Mouse (Mus musculus): Measurements from ENCODE around the gene Orai2.
A peak's percentile ranks its signal among the peaks of the same experiment; 100 is the strongest.
"Not testable (repeated sequence)": the region's sequence is repeated elsewhere in the genome, so short reads cannot be mapped to it uniquely, and the experiment has no call there.

The Orai2 gene

GRCm38 (mm10) chr5:136173606-136174463 is 3.3 kb upstream of the Orai2 start:
- no peak for DNase-seq (ENCODE audit: low read depth, low spot score)

DNA sequence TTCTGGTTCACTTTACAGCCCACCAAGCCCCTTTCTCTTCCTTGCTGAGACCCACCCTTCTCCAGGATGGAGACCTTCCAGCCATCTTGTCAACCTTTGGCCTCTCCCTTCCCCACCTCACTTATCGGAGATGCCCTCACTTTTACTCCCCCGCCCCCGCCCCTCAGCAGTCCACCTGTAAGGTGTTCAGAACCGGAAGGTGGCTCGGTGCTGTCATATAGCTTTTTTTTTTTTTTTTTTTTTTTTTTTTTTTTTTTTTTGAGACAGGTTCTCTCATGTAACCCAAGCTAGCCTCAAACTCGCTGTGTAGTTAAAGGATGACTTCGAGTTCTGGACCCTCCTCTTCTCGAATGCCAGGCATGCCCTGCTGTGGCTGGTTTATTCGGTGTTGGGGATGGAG is 2.4 kb upstream of the Orai2 start:
- DNase-seq (ENCODE audit: low read depth, low spot score), result no peak

DNA sequence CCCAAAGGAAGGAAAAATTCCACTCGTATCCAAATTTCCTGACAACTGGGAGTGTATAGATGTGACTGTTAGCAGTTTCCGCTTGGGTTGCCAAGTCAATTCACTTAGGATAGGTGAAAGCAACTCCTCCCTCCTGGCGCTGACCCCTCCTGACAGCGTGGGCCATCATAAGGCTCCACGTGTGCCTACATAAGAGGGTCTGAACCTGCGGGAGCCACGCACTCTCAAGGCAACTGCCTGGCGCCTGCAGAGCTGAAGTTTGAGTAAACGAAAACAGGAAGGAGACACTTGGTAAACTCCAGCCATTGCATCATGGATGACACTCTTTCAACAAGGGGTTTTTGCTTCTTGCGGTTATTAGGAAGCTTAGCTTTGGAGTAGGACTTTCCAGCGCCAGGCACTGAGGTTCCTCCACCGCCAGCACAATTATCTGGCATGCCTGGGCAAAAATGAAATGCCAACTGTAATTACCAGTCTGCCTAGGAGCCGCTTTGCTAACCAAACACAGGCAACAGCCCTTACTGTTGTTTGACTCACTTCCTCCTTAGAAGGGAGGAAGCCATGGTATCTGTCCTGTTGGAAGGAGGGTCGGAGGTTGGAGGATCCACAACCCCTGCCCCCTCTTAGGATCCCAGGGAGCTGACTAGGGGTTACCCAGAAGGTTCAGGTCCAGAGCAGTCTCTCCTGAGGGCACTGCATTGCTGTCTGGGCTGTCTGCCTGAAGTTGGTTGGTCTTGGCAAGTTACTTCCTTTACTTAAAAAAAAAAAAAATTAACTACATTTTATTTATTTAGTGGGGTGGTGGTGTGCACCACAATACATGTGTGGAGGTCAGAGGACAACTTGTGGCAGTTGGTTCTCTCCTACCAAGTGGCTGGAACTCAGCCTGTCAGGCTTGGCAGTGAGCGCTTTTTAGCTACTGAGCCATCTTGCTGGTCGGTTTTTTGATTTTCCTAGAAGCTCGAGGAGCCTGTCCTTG is 1.1 kb upstream of the Orai2 start:
- no peak for DNase-seq (ENCODE audit: low read depth, low spot score)

DNA sequence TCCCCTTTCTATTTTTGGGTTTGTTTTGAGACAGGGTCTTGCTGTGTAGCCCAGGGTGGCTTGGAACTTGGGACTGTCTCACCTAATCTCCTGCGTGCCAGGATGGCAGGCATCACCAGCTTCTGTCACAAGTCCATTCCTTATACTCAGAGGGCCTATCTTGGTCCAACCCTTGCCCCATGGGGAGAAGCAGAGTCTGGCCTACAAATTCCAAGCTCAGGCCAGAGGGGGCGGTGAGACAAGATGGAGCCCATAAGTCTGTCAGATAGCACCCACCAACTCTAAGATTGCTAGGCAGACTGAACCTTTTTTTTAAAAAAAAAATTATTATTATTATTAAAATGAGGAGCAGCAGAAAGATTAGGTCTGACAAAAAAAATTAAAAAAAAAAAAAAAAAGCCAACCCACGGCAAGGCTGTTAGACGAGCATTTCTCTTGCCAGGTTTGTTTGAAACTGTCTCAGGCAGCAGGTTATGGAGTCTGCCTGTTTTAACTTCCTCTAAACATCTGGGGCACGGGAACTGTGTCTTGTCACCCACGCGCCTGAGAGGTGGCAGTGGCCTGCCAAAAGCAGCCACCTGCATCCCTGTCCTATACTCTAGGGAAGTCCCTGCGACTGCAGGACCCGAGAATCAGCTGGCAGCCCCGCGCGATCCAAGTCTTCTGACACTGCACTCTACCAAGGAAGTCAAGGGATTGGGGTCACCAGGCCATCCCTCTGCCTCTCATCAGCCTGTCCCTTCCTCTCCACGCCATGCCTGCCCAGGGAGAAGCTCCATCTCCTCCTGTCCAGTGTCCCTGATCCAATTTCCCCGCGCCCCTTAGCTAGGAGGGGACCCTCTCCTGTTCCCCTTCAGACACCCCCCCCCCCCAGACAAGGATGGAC is 644 bp downstream of the Orai2 start:
- peak; percentile 30 for DNase-seq (ENCODE audit: low read depth, low spot score)

DNA sequence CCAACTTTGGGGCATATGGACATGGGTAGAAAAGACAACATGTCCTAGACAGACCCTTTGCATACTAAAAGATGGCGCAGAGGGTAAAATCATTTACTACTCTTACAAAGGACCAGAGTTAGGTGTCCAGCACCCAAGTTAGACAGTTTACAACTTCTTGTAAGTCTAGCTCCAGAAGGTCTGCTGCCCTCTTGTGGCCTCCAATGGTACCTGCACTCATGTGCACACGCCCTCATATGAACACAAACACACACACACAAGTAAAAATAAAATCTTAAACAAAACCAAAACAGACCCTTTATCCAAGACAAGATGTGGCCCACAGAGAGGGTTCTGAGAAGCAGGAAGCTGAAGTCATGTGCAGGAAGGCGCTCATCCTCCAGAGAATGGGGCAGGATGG is 2.4 kb downstream of the Orai2 start:
- no peak for DNase-seq (ENCODE audit: low read depth, low spot score)

- DNase-seq (ENCODE audit: low read depth, low spot score), result no peak
Observed at GRCm38 (mm10) chr5:136167296-136167695, 3.2 kb downstream of the Orai2 start.

GRCm38 (mm10) chr5:136165246-136165645 is 5.3 kb downstream of the Orai2 start:
- DNase-seq (ENCODE audit: low read depth, low spot score), result no peak

GRCm38 (mm10) chr5:136163807-136164474 is 6.6 kb downstream of the Orai2 start:
- DNase-seq (ENCODE audit: low read depth, low spot score), result no peak

GRCm38 (mm10) chr5:136160084-136160483 is 10.4 kb downstream of the Orai2 start:
- not testable (repeated sequence) for DNase-seq (ENCODE audit: low read depth, low spot score)

DNA sequence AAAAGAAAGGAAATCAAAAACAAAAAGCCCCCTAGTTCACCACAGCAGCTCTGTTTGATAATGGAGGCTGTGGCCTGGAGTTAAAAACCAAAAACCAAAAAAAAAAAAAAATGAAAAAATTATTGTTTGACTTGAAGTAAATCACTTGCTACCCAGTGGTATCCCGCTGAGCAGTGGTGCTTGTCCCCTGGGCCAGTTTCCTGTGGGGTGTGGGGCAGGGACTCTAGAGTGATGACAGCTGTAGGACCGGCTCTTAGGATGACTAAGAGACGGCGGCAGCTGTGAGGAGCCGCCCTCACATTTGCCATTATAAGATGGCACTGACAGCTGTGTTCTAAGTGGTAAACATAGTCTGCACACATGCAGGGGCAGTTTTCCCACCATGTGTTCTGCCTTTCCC is 15.1 kb downstream of the Orai2 start:
- DNase-seq (ENCODE audit: low read depth, low spot score), result no peak

DNA sequence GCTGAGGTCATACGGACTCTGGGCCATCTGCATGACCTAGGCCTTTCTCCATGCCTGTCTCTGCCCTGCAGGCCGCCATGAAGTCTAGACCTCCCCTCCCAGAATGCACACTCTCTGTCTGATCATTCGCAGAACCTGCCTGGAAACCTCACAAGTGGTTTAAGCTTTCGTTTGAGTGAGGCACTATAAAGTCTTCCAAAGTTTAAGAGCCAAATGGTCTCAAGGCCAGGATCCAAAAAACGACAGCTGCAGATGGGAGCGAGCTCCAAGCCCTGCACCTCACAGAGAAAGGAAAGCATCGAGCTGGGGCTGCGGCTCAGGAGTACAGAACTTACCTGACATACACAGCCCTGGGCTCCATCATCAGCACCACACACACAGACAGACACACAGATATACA is 18.1 kb downstream of the Orai2 start:
- no peak for DNase-seq (ENCODE audit: low read depth, low spot score)

DNA sequence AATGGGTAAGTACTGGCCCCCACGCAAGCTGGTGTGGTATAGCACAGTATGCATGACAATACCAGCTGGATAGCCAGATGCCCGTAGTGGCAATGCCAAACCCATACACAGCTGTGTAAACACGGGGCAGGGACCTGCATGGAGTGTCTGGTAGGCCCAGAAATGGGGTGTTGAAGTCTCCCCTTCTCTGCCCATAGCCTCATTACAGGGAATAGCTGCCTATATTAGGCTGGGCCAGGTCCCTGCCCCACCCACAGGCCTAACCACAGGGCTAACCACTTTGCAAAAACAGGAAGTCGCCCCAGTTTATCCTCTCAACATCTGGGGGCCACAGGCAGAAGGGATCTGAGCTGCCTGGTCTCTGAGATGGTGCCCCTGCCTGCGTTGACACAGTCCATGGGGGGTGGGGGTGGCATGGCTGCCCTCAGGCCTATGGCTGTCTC is 21.4 kb downstream of the Orai2 start:
- not testable (repeated sequence) for DNase-seq (ENCODE audit: low read depth, low spot score)

GRCm38 (mm10) chr5:136147704-136148103 is 22.8 kb downstream of the Orai2 start:
- no peak for DNase-seq (ENCODE audit: low read depth, low spot score)

DNA sequence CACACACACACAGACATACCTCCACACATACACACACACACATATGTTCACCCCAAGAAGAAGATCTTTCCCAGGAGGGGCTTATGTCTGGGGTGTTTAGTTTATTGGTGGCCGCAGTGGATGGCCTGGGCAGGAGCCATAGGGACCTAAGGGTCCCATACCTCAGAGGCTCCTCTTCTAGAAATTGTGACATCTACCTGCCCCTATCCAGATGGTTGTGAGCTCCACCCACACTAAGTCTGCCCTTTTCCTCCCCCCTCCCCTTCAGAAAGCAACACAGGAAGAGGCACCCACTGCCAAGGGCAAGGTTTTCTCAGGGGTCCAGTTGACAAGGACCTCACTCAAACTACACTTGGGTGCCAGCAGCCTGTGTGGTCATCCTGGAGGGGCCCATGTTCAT is 23.6 kb downstream of the Orai2 start:
- no peak for DNase-seq (ENCODE audit: low read depth, low spot score)

DNA sequence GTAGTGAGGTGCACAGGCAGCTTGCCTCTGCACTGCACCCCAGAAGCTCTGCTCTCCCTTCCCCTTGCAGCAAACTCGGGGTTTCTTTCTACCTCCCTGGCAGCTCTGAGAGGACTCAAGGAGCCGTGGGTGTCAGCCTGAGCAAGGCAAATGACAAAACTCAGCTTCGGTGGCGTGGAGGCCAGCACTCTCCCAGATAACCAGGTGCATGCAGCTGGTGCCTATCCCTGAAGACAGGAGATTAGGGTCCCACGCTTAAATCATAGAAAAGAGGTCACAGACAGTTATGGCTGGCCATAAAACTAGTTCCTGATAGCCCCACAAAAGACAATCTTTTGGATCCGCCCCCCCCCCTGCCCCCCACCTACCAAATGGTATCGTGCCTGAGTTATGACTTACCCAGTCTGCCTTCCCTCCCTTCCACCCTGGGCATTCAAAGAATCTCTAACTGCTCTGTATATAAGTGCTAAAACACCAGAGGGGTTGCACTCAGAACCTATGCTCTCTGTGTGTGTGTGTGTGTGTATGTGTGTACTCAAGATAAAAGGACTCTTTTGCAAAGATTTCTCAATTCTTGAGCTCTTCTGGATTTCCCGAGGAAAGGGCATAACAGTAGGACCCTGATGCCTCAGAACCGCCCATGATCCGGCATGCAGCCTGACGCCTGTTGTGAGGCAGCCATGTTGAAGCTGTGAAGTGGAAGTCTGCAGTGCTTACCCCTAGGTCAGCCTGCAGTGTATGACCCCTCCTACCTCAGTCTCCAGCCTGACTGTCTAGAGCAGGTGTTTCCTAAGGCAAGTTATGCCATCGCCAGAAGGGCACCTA is 25.7 kb downstream of the Orai2 start:
- no peak for DNase-seq (ENCODE audit: low read depth, low spot score)

DNA sequence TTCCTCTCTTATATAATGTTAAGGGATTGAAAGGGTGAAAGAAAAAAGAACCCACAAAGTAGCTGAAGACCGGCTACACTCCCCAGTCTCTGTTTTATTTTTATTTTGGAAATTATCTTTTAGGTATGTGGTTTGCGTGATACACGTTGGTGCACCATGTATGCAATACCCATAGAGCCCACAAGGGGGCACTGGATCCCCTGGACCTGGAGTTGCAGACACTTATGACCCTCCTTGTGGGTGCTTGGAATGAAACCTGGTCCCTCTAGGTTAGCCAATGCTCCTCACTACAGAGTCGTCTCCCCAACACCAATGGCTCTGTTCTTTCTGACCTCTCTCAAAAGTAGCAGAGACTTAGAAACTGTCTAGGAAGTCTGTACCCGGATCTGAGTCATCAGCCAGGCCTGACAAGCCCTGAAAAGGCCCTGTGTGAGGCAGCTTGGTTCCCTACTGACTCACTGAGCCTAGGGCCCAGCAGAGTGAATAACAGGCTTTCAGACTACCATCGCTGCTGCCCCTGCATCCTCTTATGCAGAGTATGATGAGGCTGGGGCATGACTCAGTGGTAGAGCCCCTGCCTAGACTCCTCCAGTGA is 27.3 kb downstream of the Orai2 start:
- no peak for DNase-seq (ENCODE audit: low read depth, low spot score)

- DNase-seq (ENCODE audit: low read depth, low spot score), result no peak
Observed at GRCm38 (mm10) chr5:136142746-136143145, 27.8 kb downstream of the Orai2 start.

GRCm38 (mm10) chr5:136140057-136140482 is 30.4 kb downstream of the Orai2 start:
- DNase-seq (ENCODE audit: low read depth, low spot score), result no peak

DNA sequence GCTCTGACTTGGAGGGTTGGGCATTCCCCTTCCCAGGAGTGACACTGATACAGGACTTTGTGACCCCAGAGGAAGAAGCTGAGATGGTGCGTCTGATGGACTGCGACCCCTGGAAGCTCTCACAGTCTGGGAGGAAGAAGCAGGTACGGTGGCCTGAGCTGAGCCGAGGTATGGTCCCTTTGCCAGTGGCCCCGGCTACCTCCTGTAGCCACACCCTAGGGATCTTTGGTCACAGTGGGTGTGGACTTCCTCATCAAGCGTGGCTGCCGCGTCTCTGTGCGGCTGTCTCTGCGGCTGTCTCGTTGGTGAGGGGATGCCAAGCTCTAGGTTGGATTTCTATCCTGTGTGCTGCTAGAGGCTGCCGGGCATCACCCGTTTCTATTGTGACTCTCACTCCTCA is 31.1 kb downstream of the Orai2 start:
- DNase-seq (ENCODE audit: low read depth, low spot score), result no peak

All from mesoderm, embryonic 11.5 days (tissue).